Mouse (Mus musculus) stomach, adult 2 months (tissue): ENCODE results near the gene Gm7073. TPM values are rescaled to one million over a fixed set of nuclear protein-coding genes. Genes with fewer than 3 reads are reported as not detected.

ENCODE experiments used
- polyA plus RNA-seq: library from polyadenylated mRNA; depleted of rRNA; stranded (reverse); fragments of >200 nt; gene quantifications from 2 replicates; pipeline ENCODE4 v1.2.3, GENCODE M21; 2012; rRNA removed

Gene Gm7073
- polyA plus RNA-seq = not detected in 2 replicates

GRCm38 (mm10) chrX:60539149-60539548 is at the start of gene Gm7073:
Gene Gm7073 (minus strand): TSS chrX:60539249.

Other genes starting within 250 kb of the Gm7073 start
- 0.32 and 0.34 TPM in 2 replicates for gene Atp11c, start 53.4 kb upstream of the Gm7073 start, polyA plus RNA-seq